In the genomic region with DNA sequence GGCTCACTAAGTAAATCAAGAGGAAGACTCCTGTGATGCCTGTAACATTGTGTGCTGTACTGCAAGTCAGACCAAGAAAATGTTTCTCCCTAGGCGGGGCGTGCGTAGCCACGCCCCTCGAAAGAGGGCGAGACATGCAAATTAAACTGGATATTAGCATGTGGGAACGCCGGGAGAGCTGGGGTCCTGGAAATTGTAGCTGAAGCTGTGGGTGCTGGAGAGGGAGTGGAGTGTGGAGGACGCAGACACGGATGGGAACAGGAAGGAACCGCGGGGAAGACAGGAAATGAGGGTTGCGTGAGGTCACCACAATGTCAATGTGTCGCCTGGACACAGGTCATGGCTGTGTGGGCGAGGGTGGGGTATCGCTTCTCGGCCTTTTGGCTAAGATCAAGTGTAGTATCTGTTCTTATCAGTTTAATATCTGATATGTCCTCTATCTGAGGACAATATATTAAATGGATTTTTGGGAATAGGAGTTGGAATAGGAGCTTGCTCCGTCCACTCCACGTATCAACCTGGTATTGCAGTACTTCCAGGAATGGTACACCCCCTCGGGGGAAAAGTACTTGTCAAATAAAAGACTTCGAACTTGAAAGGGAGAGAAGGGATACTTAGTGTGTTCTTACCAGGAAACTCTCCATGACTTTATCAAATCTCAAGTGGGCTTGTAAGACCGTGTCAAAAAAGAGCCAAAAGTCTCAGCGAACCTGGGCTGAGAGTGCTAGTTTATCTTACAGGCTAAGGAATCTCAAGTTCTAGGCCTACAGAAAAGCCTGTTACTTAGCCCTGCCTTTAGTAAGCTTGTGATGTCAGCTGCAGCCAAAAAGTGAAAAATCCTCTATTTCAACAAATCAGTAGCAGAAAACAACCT, we compare ENCODE assay signal across 8 mouse cellular contexts. TPM values are rescaled to one million over a fixed set of nuclear protein-coding genes. Genes with fewer than 3 reads are reported as not detected.
DNase-seq lines count a peak whose midpoint lies in the region; ATAC-seq lines count a peak whose summit lies in the region.

No protein-coding gene starts in this region.

- no peaks in the 10 kb centered on the region for H3K9me3 ChIP-seq in erythroblast, embryonic 14.5 days (ENCODE audit: control insufficient read depth, low read length)
- H3K9me3 ChIP-seq in limb, embryonic 10.5 days (replicated peaks) = no peaks in the 10 kb centered on the region
- no peaks in the 10 kb centered on the region for H3K9me3 ChIP-seq in midbrain, embryonic 10.5 days (replicated peaks)
- H3K9me3 ChIP-seq in stomach, embryonic 14.5 days (ENCODE audit: control insufficient read depth, low read depth, low read length) = no peaks in the 10 kb centered on the region

- peak overlapping the region; percentile 25; the same call in 1 of the 2 replicates for H3K4me2 ChIP-seq in stomach, embryonic 14.5 days (replicated peaks; ENCODE audit: low read depth, low read length)

- H3K4me3 ChIP-seq in erythroblast, embryonic 14.5 days (replicated peaks) = peak overlapping the region; percentile 46
- H3K4me3 ChIP-seq in limb, embryonic 10.5 days = peak overlapping the region; percentile 38
- H3K4me3 ChIP-seq in midbrain, embryonic 10.5 days = peak overlapping the region; percentile 43
- H3K4me3 ChIP-seq in stomach, embryonic 14.5 days (ENCODE audit: low read depth, low read length) = no peak overlapping the region

- H3K27me3 ChIP-seq in erythroblast, embryonic 14.5 days (ENCODE audit: control insufficient read depth) = no peaks in the 10 kb centered on the region
- H3K27me3 ChIP-seq in limb, embryonic 10.5 days (ENCODE audit: low read depth, poor library complexity, severe bottlenecking) = no peaks in the 10 kb centered on the region
- no peaks in the 10 kb centered on the region for H3K27me3 ChIP-seq in midbrain, embryonic 10.5 days (ENCODE audit: low read depth, poor library complexity, severe bottlenecking)
- no peaks in the 10 kb centered on the region for H3K27me3 ChIP-seq in stomach, embryonic 14.5 days (ENCODE audit: control insufficient read depth, insufficient read depth, low read length)

- peaks cover 23% of the 10 kb centered on the region for H3K4me1 ChIP-seq in erythroblast, embryonic 14.5 days (ENCODE audit: control insufficient read depth)
- H3K4me1 ChIP-seq in limb, embryonic 10.5 days = peaks cover 4% of the 10 kb centered on the region; the same call in 1 of the 2 replicates
- H3K4me1 ChIP-seq in midbrain, embryonic 10.5 days = peaks cover 3% of the 10 kb centered on the region; the same call in 1 of the 2 replicates
- no peaks in the 10 kb centered on the region for H3K4me1 ChIP-seq in stomach, embryonic 14.5 days (ENCODE audit: control insufficient read depth, insufficient read depth, low read length)

- 2% methylated on average over 23 of the region's 23 CpGs for WGBS in limb, embryonic 10.5 days
- WGBS in midbrain, embryonic 10.5 days = 2% methylated on average over 23 of the region's 23 CpGs
- 8% methylated on average over 23 of the region's 23 CpGs for WGBS in stomach, embryonic 14.5 days

- DNase-seq in adrenal gland, adult 2 months = peak; percentile 64
- peak; percentile 55 for DNase-seq in heart, postnatal 4 days
- peak; percentile 76 for DNase-seq in limb, embryonic 10.5 days (ENCODE audit: low spot score)
- peak; percentile 79 for DNase-seq in midbrain, embryonic 10.5 days (ENCODE audit: low spot score)
- no peak for DNase-seq in cerebellum, adult 18-20 months

- ATAC-seq in CD4-positive, CD25-positive, alpha-beta regulatory T cell, adult 4 months = peak; percentile 41
- ATAC-seq in stomach, embryonic 14.5 days (ENCODE audit: insufficient number of reproducible peaks, insufficient read depth, low FRiP score, low read depth) = peak; percentile 85; the same call in 1 of the 2 replicates

- peaks cover 35% of the 10 kb centered on the region for H3K36me3 ChIP-seq in erythroblast, embryonic 14.5 days (ENCODE audit: control insufficient read depth)
- H3K36me3 ChIP-seq in limb, embryonic 10.5 days = peaks cover 34% of the 10 kb centered on the region
- H3K36me3 ChIP-seq in midbrain, embryonic 10.5 days = peaks cover 38% of the 10 kb centered on the region
- peaks cover 21% of the 10 kb centered on the region for H3K36me3 ChIP-seq in stomach, embryonic 14.5 days (ENCODE audit: control insufficient read depth, insufficient read depth, low read length)

- peak overlapping the region; percentile 96 for H3K27ac ChIP-seq in limb, embryonic 10.5 days
- H3K27ac ChIP-seq in midbrain, embryonic 10.5 days (replicated peaks) = peak overlapping the region; percentile 94
- peak overlapping the region; percentile 66; the same call in 1 of the 2 replicates for H3K27ac ChIP-seq in stomach, embryonic 14.5 days (ENCODE audit: low read length)

- H3K9ac ChIP-seq in stomach, embryonic 14.5 days (replicated peaks; ENCODE audit: low read depth, low read length) = no peak overlapping the region

RNA-seq across cellular contexts. Expression of a gene that starts 21.1 kb away (rescaled TPM):
- 100 to 1,000 TPM in 1 of 2 experiments, 10 to 100 TPM in 1; 96.8 to 122 TPM for polyA plus RNA-seq in CD4-positive, CD25-positive, alpha-beta regulatory T cell, adult 4 months (2017; shearing (Covaris generic))
- 10 to 100 TPM; 83.5 to 90.5 TPM for total RNA-seq in adrenal gland, adult 2 months (2021)
- 86.1 and 101 TPM in 2 replicates for polyA plus RNA-seq in adrenal gland, adult 2 months (2012; rRNA removed)
- polyA plus RNA-seq in erythroblast, embryonic 14.5 days (2012) = 9.5 and 10.4 TPM in 2 replicates
- total RNA-seq in heart, postnatal 4 days (2021) = 10 to 100 TPM; 56.6 to 63.5 TPM
- 61.6 and 74.4 TPM in 2 replicates for polyA plus RNA-seq in limb, embryonic 10.5 days (2016; fragmentation: Nextera tagmentation; extraction: Ambion mirVana)
- 71.4 and 81.9 TPM in 2 replicates for polyA plus RNA-seq in midbrain, embryonic 10.5 days (2016; fragmentation: Nextera tagmentation; extraction: Ambion mirVana)
- polyA plus RNA-seq in stomach, embryonic 14.5 days (2014; fragmentation: Nextera tagmentation; extraction: Ambion mirVana) = 61.0 and 67.1 TPM in 2 replicates

RNA-seq across cellular contexts. Expression of a gene that starts 26.5 kb away (rescaled TPM):
- 100 to 1,000 TPM in 1 of 2 experiments, 10 to 100 TPM in 1; 98.9 to 160 TPM for polyA plus RNA-seq in CD4-positive, CD25-positive, alpha-beta regulatory T cell, adult 4 months (2017; shearing (Covaris generic))
- total RNA-seq in adrenal gland, adult 2 months (2021) = 10 to 100 TPM; 28.9 to 51.7 TPM
- 5.2 and 6.1 TPM in 2 replicates for polyA plus RNA-seq in adrenal gland, adult 2 months (2012; rRNA removed)
- polyA plus RNA-seq in erythroblast, embryonic 14.5 days (2012) = 5.0 and 5.9 TPM in 2 replicates
- total RNA-seq in heart, postnatal 4 days (2021) = 10 to 100 TPM; 38.5 to 40.4 TPM
- polyA plus RNA-seq in limb, embryonic 10.5 days (2016; fragmentation: Nextera tagmentation; extraction: Ambion mirVana) = 97.8 and 113 TPM in 2 replicates
- 112 and 114 TPM in 2 replicates for polyA plus RNA-seq in midbrain, embryonic 10.5 days (2016; fragmentation: Nextera tagmentation; extraction: Ambion mirVana)
- 91.3 and 106 TPM in 2 replicates for polyA plus RNA-seq in stomach, embryonic 14.5 days (2014; fragmentation: Nextera tagmentation; extraction: Ambion mirVana)

RNA-seq across cellular contexts. Expression of a gene that starts 27.0 kb away (rescaled TPM):
- 10 to 100 TPM; 34.5 to 48.8 TPM for polyA plus RNA-seq in CD4-positive, CD25-positive, alpha-beta regulatory T cell, adult 4 months (2017; shearing (Covaris generic))
- 10 to 100 TPM in 1 of 2 experiments, 1 to 10 TPM in 1; 5.9 to 10.2 TPM for total RNA-seq in adrenal gland, adult 2 months (2021)
- 1.1 and 1.5 TPM in 2 replicates for polyA plus RNA-seq in adrenal gland, adult 2 months (2012; rRNA removed)
- 0.40 and 0.54 TPM in 2 replicates for polyA plus RNA-seq in erythroblast, embryonic 14.5 days (2012)
- total RNA-seq in heart, postnatal 4 days (2021) = 1 to 10 TPM; 8.8 to 9.8 TPM
- polyA plus RNA-seq in limb, embryonic 10.5 days (2016; fragmentation: Nextera tagmentation; extraction: Ambion mirVana) = 47.9 and 56.6 TPM in 2 replicates
- polyA plus RNA-seq in midbrain, embryonic 10.5 days (2016; fragmentation: Nextera tagmentation; extraction: Ambion mirVana) = 35.8 and 36.8 TPM in 2 replicates
- 23.8 and 29.8 TPM in 2 replicates for polyA plus RNA-seq in stomach, embryonic 14.5 days (2014; fragmentation: Nextera tagmentation; extraction: Ambion mirVana)

RNA-seq across cellular contexts. Expression of a gene that starts 28.4 kb away (rescaled TPM):
- polyA plus RNA-seq in CD4-positive, CD25-positive, alpha-beta regulatory T cell, adult 4 months (2017; shearing (Covaris generic)) = 10 to 100 TPM; 28.5 to 38.4 TPM
- total RNA-seq in adrenal gland, adult 2 months (2021) = 10 to 100 TPM; 38.8 to 48.9 TPM
- polyA plus RNA-seq in adrenal gland, adult 2 months (2012; rRNA removed) = 7.2 and 10.6 TPM in 2 replicates
- polyA plus RNA-seq in erythroblast, embryonic 14.5 days (2012) = 0.37 and 0.60 TPM in 2 replicates
- 10 to 100 TPM; 51.0 to 53.8 TPM for total RNA-seq in heart, postnatal 4 days (2021)
- 50.4 and 74.2 TPM in 2 replicates for polyA plus RNA-seq in limb, embryonic 10.5 days (2016; fragmentation: Nextera tagmentation; extraction: Ambion mirVana)
- polyA plus RNA-seq in midbrain, embryonic 10.5 days (2016; fragmentation: Nextera tagmentation; extraction: Ambion mirVana) = 62.2 and 71.7 TPM in 2 replicates
- polyA plus RNA-seq in stomach, embryonic 14.5 days (2014; fragmentation: Nextera tagmentation; extraction: Ambion mirVana) = 80.6 and 88.4 TPM in 2 replicates

RNA-seq across cellular contexts. Expression of a gene that starts 55.4 kb away (rescaled TPM):
- 10 to 100 TPM; 28.9 to 38.7 TPM for polyA plus RNA-seq in CD4-positive, CD25-positive, alpha-beta regulatory T cell, adult 4 months (2017; shearing (Covaris generic))
- total RNA-seq in adrenal gland, adult 2 months (2021) = 100 to 1,000 TPM; 114 to 180 TPM
- polyA plus RNA-seq in adrenal gland, adult 2 months (2012; rRNA removed) = 20.8 and 31.9 TPM in 2 replicates
- 1.2 and 1.5 TPM in 2 replicates for polyA plus RNA-seq in erythroblast, embryonic 14.5 days (2012)
- 10 to 100 TPM; 40.6 to 46.0 TPM for total RNA-seq in heart, postnatal 4 days (2021)
- polyA plus RNA-seq in limb, embryonic 10.5 days (2016; fragmentation: Nextera tagmentation; extraction: Ambion mirVana) = 48.6 and 56.4 TPM in 2 replicates
- polyA plus RNA-seq in midbrain, embryonic 10.5 days (2016; fragmentation: Nextera tagmentation; extraction: Ambion mirVana) = 39.2 and 40.4 TPM in 2 replicates
- 65.1 and 73.7 TPM in 2 replicates for polyA plus RNA-seq in stomach, embryonic 14.5 days (2014; fragmentation: Nextera tagmentation; extraction: Ambion mirVana)

Comparison
In these comparisons a context has a peak if more than half of its experiments do, and no peak if none do; other contexts are left out.
1. DNase-seq: peak in adrenal gland, adult 2 months (single experiment), heart, postnatal 4 days (single experiment), limb, embryonic 10.5 days (single experiment) and midbrain, embryonic 10.5 days (single experiment); none in cerebellum, adult 18-20 months (0 of 2).
2. RNA of a gene that starts 26.5 kb away (polyA plus RNA-seq): 98.9 to 160 TPM in CD4-positive, CD25-positive, alpha-beta regulatory T cell, adult 4 months, 97.8 to 113 TPM in limb, embryonic 10.5 days, 112 to 114 TPM in midbrain, embryonic 10.5 days and 91.3 to 106 TPM in stomach, embryonic 14.5 days; 5.2 to 6.1 TPM in adrenal gland, adult 2 months and 5.0 to 5.9 TPM in erythroblast, embryonic 14.5 days; every median in the first group is over 10 times any median in the second.
3. RNA of a gene that starts 27.0 kb away (polyA plus RNA-seq): 47.9 to 56.6 TPM in limb, embryonic 10.5 days, 34.5 to 48.8 TPM in CD4-positive, CD25-positive, alpha-beta regulatory T cell, adult 4 months, 35.8 to 36.8 TPM in midbrain, embryonic 10.5 days and 23.8 to 29.8 TPM in stomach, embryonic 14.5 days; 1.1 to 1.5 TPM in adrenal gland, adult 2 months and 0.40 to 0.54 TPM in erythroblast, embryonic 14.5 days; every median in the first group is over 10 times any median in the second.
4. Peak in every context shown above with its lines, with median percentiles within 50 percentile points of each other: H3K27ac ChIP-seq.